Mouse (Mus musculus): ENCODE measurements around the gene 1810013L24Rik. TPM values are rescaled to one million over a fixed set of nuclear protein-coding genes. Genes with fewer than 3 reads are reported as not detected.
"Not testable (repeated sequence)": the region's sequence is repeated elsewhere in the genome, so short reads cannot be mapped to it uniquely, and the experiment has no call there.

The 1810013L24Rik gene
- total RNA-seq, 4 experiments from 2014 or later, result 121 to 130 (median 129) TPM

DNA sequence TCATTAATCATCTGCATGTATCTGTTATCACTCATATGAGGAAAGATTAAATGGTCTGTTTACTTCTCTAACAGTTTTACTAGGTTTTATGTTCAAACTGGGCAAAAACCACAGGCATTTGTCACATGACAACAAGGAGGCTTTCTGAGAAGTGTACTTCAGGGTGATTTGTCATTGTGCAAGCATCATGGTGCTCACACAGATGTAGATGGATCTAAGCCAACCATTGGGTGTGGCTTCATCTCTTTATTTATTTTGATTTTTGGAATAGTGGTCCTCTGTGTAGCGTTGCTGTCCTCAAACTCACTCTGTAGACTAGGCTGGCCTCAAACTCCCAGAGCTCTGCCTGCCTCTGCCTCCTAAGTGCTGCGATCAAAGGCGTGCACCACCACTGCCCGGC, 65.4 kb downstream of the 1810013L24Rik start:
- DNase-seq (ENCODE audit: low spot score), result no peak

GRCm38 (mm10) chr16:8906115-8906514, 76.2 kb downstream of the 1810013L24Rik start:
- not testable (repeated sequence) for DNase-seq (ENCODE audit: low spot score)

Other genes with a start within 250 kb of the 1810013L24Rik start
- gene Pmm2, start 192.4 kb upstream of the 1810013L24Rik start, total RNA-seq (2022), result 10 to 100 TPM; 24.6 to 46.4 (median 32.1) TPM
- 10 to 100 TPM; 18.9 to 23.3 (median 20.1) TPM for gene Tmem186, start 192.4 kb upstream of the 1810013L24Rik start, total RNA-seq (2022)
- 10 to 100 TPM; 10.1 to 17.9 (median 13.4) TPM for gene Carhsp1, start 157.9 kb upstream of the 1810013L24Rik start, total RNA-seq (2022)
- not detected for gene Gm5767, start 149.3 kb upstream of the 1810013L24Rik start, total RNA-seq (2022)
- 10 to 100 TPM; 42.9 to 59.2 (median 48.1) TPM for gene Usp7, start 37.8 kb upstream of the 1810013L24Rik start, total RNA-seq (2022)